Mouse (Mus musculus) brain, embryonic 14.5 days (tissue): ENCODE results near the gene Engase.

ENCODE experiments used
- CTCF ChIP-seq: fragments of 200-500 bp; IDR thresholded peaks from 2 replicates; pipeline ENCODE4 v1.5.1; 2012; ENCODE audit warnings: inconsistent platforms, mild to moderate bottlenecking, moderate library complexity, borderline replicate concordance; ENCODE audit not compliant: insufficient read depth, insufficient read length; ENCODE audit errors: extremely low read depth
- POLR2A ChIP-seq: fragments of 200-500 bp; IDR thresholded peaks from 2 replicates; pipeline ENCODE4 v1.6.1; 2012; ENCODE audit warnings: mild to moderate bottlenecking, inconsistent platforms, borderline replicate concordance; ENCODE audit not compliant: poor library complexity, insufficient read depth, insufficient read length, severe bottlenecking; ENCODE audit errors: extremely low read depth

- TF ChIP-seq CTCF (no peak), POLR2A (no peak)
These were observed 20.8 kb upstream of the Engase start for GRCm38 (mm10) chr11:118455788-118456187.
